Mouse (Mus musculus): ENCODE data around the gene Wdr20. TPM values are rescaled to one million over a fixed set of nuclear protein-coding genes. Genes with fewer than 3 reads are reported as not detected.
"Not testable (repeated sequence)": the region's sequence is repeated elsewhere in the genome, so short reads cannot be mapped to it uniquely, and the experiment has no call there.

The Wdr20 gene
- 22.2 and 24.5 TPM in 2 replicates for polyA plus RNA-seq (2015; fragmentation: Nextera tagmentation; extraction: Ambion mirVana)

DNA sequence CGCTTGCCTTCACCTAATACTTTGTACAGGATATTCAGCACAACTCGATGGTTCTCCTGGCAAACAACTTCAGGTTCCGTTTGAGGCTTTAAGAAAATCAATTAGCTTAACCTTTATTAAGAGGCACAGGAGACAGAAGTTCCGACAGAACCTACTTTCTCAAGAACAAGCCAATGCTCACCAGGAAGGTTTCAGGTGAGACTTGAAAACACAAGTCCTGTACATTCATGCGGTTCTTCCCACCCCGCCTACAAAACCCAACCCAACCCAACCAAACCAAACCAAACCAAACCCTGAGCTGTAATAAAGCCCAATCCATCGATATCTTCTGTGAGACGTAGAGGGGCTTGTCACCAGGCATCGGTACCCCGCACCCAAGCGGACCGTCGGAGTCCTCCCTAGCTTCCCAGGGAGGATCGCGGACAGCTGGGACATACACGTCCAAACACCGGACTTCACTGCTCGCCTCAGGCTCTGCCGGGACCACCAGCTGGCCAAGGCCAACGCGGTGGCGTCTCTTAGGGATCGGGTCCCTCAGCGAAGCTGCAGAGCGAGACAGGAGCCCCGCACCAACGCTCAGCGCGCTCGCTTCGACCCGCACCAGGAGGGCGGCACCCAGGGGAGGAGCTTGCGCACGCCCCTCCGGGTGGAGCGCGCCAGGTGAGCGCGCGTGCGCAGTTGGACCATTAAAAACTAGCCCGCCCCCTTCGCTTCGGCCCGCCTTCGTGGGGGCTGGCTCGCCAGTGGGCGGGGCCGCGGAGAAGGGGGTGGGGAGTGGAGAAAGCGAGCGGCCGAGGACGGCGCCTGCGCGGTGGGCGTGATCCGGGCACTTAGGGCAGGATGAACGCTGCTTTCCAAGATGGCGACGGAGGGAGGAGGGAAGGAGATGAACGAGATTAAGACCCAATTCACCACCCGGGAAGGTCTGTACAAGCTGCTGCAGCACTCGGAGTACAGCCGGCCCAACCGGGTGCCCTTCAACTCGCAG lies at the start of gene Wdr20:
Wdr20 (plus strand) TSS at position 775 of the 988 bp plus-strand sequence.
- Histone ChIP-seq H3K27me3 (no peaks in the 10 kb centered on the region), H3K36me3 (0 out of 2 replicates have a peak, but pooled peaks cover 3% of the 10 kb centered on the region)
- WGBS, result 1% methylated on average over 69 of the region's 69 CpGs

GRCm38 (mm10) chr12:110688921-110689320 lies 48.8 kb upstream of the Wdr20 start:
- H3K9ac ChIP-seq; H3K9me3 ChIP-seq (replicated peaks); H3K4me2 ChIP-seq (replicated peaks); ATAC-seq (ENCODE audit: insufficient number of reproducible peaks, low FRiP score, low TSS enrichment, low read depth); H3K27me3 ChIP-seq; H3K27ac ChIP-seq (replicated peaks); H3K4me3 ChIP-seq (replicated peaks); H3K4me1 ChIP-seq: not testable (repeated sequence)
- 93% methylated on average over 3 of the region's 3 CpGs for WGBS
- H3K36me3 ChIP-seq, result peaks cover 36% of the 10 kb centered on the region

More for the DNA sequence above, at the start of gene Wdr20:
- peak within 1 kb of the TSS; percentile 93 for H3K27ac ChIP-seq (replicated peaks)
- H3K4me3 ChIP-seq (replicated peaks), result peak within 1 kb of the TSS; percentile 94
- H3K4me2 ChIP-seq (replicated peaks), result peak within 1 kb of the TSS; percentile 79
- peak; percentile 97 for ATAC-seq (ENCODE audit: insufficient number of reproducible peaks, low FRiP score, low TSS enrichment, low read depth)
- no peaks in the 10 kb centered on the region for H3K9me3 ChIP-seq (replicated peaks)
- peak within 1 kb of the TSS; percentile 88 for H3K9ac ChIP-seq
- peaks cover 23% of the 10 kb centered on the region for H3K4me1 ChIP-seq

- no peaks in the 10 kb centered on the region for H3K9me3 ChIP-seq (replicated peaks)
- H3K36me3 ChIP-seq, result peaks cover 43% of the 10 kb centered on the region
- no peak overlapping the region for H3K4me3 ChIP-seq (replicated peaks)
- H3K4me2 ChIP-seq (replicated peaks), result no peak overlapping the region
- no peak for ATAC-seq (ENCODE audit: insufficient number of reproducible peaks, low FRiP score, low TSS enrichment, low read depth)
- H3K27me3 ChIP-seq, result no peaks in the 10 kb centered on the region
- no peak overlapping the region for H3K9ac ChIP-seq
- 91% methylated on average over 6 of the region's 6 CpGs for WGBS
- H3K27ac ChIP-seq (replicated peaks), result no peak overlapping the region
- peaks cover 16% of the 10 kb centered on the region for H3K4me1 ChIP-seq
Measured at GRCm38 (mm10) chr12:110689919-110690643, 47.7 kb upstream of the Wdr20 start.

- H3K9me3 ChIP-seq (replicated peaks); H3K27me3 ChIP-seq; H3K9ac ChIP-seq; H3K4me2 ChIP-seq (replicated peaks); ATAC-seq (ENCODE audit: insufficient number of reproducible peaks, low FRiP score, low TSS enrichment, low read depth); H3K4me3 ChIP-seq (replicated peaks); H3K27ac ChIP-seq (replicated peaks): not testable (repeated sequence)
- 61% methylated on average over 5 of the region's 5 CpGs for WGBS
- H3K4me1 ChIP-seq, result peaks cover 13% of the 10 kb centered on the region
- H3K36me3 ChIP-seq, result peaks cover 36% of the 10 kb centered on the region
Measured at GRCm38 (mm10) chr12:110693378-110693777, 44.4 kb upstream of the Wdr20 start.

DNA sequence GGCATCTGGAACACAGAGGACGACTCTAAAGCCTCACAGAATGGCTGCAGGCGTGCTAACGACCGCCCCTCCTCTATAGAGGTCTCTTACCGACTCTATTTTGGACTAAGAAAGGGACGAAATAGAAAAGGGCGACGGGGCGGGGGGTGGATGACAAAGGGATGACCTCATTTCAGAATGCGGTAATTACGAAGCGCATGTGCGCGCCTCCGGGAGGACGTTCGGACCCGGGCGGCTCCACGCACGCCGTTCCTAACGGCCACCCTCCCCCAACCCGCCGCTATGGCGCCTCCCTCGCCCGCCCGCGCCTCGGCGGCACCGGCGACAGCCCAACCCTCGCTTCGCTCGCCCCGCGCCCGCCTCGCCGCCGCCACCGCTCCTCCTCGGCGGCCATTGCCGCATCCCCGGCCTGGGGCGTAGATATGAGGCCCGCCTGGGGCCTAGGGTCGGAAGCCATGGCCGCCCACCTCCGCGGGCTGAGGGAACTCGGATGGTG lies 42.0 kb upstream of the Wdr20 start:
- Histone ChIP-seq H3K4me3 (replicated peaks) (peak overlapping the region; percentile 100), H3K9me3 (replicated peaks) (no peaks in the 10 kb centered on the region), H3K4me1 (peaks cover 10% of the 10 kb centered on the region), H3K9ac (peak overlapping the region; percentile 99), H3K4me2 (replicated peaks) (peak overlapping the region; percentile 68), H3K36me3 (peaks cover 18% of the 10 kb centered on the region), H3K27ac (replicated peaks) (peak overlapping the region; percentile 96), H3K27me3 (no peaks in the 10 kb centered on the region)
- ATAC-seq (ENCODE audit: insufficient number of reproducible peaks, low FRiP score, low TSS enrichment, low read depth), result peak; percentile 36
- WGBS, result under 1% methylated on average over 55 of the region's 55 CpGs

DNA sequence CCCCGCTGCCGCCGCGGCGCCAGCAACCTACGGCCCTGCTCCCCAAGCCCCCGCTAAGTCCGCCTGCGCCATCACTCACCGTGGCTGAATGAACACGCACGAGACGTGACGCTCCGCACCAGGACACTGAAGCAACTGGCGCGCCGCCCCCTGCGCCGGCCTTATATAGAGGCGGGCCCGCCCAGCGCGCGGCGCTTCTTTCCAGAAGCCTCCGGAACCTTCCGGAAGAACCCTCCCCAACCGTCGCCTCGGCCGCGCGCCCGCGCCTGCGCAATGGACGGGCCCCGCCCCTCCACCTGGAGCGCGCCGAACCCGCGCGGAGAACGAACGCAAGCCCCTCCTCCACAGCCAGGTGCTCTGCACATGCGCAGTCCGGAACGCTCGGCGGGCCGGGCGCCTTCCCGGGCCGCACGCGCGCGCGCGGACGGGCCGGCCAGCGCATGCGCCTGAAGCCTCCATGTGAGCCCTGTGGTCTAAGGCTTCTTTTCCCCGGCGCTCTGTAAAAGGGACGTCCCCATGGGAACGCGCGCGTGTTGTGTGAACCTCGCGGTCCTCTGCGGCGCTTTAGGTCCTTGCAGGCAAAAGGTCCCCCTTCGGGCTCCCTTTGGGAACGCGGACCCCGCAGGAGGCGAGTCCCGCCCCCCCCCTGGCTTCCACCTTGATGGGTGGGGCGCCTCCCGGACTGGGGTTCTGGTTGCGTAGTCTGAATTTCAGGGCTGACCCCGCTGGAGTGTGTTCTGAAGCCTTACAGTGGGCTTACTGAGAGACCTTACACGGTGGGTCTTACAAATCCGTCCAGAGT lies 41.4 kb upstream of the Wdr20 start:
- peak; percentile 95 for ATAC-seq (ENCODE audit: insufficient number of reproducible peaks, low FRiP score, low TSS enrichment, low read depth)
- no peaks in the 10 kb centered on the region for H3K27me3 ChIP-seq
- H3K9ac ChIP-seq, result peak overlapping the region; percentile 99
- H3K4me1 ChIP-seq, result peaks cover 10% of the 10 kb centered on the region
- peaks cover 16% of the 10 kb centered on the region for H3K36me3 ChIP-seq
- peak overlapping the region; percentile 100 for H3K4me3 ChIP-seq (replicated peaks)
- no peaks in the 10 kb centered on the region for H3K9me3 ChIP-seq (replicated peaks)
- peak overlapping the region; percentile 96 for H3K27ac ChIP-seq (replicated peaks)
- WGBS, result under 1% methylated on average over 89 of the region's 89 CpGs
- H3K4me2 ChIP-seq (replicated peaks), result peak overlapping the region; percentile 68

DNA sequence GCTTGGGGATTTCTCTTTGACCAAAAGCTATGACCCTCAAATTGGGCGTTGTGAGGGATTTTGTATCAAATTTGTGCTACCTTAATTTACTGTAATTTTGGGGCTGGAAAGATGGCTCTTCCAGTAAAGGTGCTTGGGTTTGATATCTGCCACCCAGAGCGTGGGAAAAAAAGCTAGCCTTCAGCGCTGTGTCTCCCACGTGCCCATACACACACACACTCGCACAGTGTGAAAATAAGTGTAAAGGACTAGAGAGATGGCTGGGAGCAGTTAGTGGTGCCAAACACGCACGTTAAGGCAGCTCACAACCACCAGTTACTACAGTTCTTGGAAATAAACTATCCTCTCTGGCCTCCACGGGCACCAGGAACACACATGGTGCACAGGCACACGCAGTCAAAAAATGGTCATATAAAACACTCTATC lies 40.8 kb upstream of the Wdr20 start:
- H3K9ac ChIP-seq, result peak overlapping the region; percentile 73; the same call in 1 of the 2 replicates
- WGBS, result 45% methylated on average over 9 of the region's 9 CpGs

GRCm38 (mm10) chr12:110697457-110697856 lies 40.3 kb upstream of the Wdr20 start:
- no peak overlapping the region for H3K4me2 ChIP-seq (replicated peaks)
- peaks cover 10% of the 10 kb centered on the region for H3K4me1 ChIP-seq
- peaks cover 11% of the 10 kb centered on the region for H3K36me3 ChIP-seq
- no peak for ATAC-seq (ENCODE audit: insufficient number of reproducible peaks, low FRiP score, low TSS enrichment, low read depth)
- no peaks in the 10 kb centered on the region for H3K27me3 ChIP-seq
- no peak overlapping the region for H3K9ac ChIP-seq
- 61% methylated on average over 5 of the region's 5 CpGs for WGBS
- H3K27ac ChIP-seq (replicated peaks), result no peak overlapping the region
- H3K9me3 ChIP-seq (replicated peaks), result no peaks in the 10 kb centered on the region
- no peak overlapping the region; the same call in 1 of the 2 replicates for H3K4me3 ChIP-seq (replicated peaks)

More for the DNA sequence above, 40.8 kb upstream of the Wdr20 start:
- peak overlapping the region; percentile 68 for H3K4me2 ChIP-seq (replicated peaks)
- peaks cover 10% of the 10 kb centered on the region for H3K4me1 ChIP-seq
- H3K4me3 ChIP-seq (replicated peaks), result peak overlapping the region; percentile 100
- peaks cover 11% of the 10 kb centered on the region for H3K36me3 ChIP-seq
- H3K27ac ChIP-seq (replicated peaks), result peak overlapping the region; percentile 79
- H3K27me3 ChIP-seq, result no peaks in the 10 kb centered on the region
- ATAC-seq (ENCODE audit: insufficient number of reproducible peaks, low FRiP score, low TSS enrichment, low read depth), result no peak
- H3K9me3 ChIP-seq (replicated peaks), result no peaks in the 10 kb centered on the region

- H3K9ac ChIP-seq, result no peak overlapping the region
- no peak for ATAC-seq (ENCODE audit: insufficient number of reproducible peaks, low FRiP score, low TSS enrichment, low read depth)
- peaks cover 7% of the 10 kb centered on the region; the same call in 1 of the 2 replicates for H3K36me3 ChIP-seq
- H3K27ac ChIP-seq (replicated peaks), result no peak overlapping the region
- H3K4me2 ChIP-seq (replicated peaks), result no peak overlapping the region
- no peaks in the 10 kb centered on the region for H3K27me3 ChIP-seq
- H3K9me3 ChIP-seq (replicated peaks), result no peaks in the 10 kb centered on the region
- no peak overlapping the region for H3K4me3 ChIP-seq (replicated peaks)
- WGBS, result 68% methylated on average over 1 of the region's 1 CpGs
- peaks cover 15% of the 10 kb centered on the region for H3K4me1 ChIP-seq
Measured at GRCm38 (mm10) chr12:110698080-110698479, 39.7 kb upstream of the Wdr20 start.

- Histone ChIP-seq H3K27me3 (no peaks in the 10 kb centered on the region), H3K36me3 (peaks cover 7% of the 10 kb centered on the region; the same call in 1 of the 2 replicates), H3K4me2 (replicated peaks) (0 out of 2 replicates have a peak overlapping the region, but pooled peaks have one; percentile 6), H3K9ac (no peak overlapping the region), H3K4me3 (replicated peaks) (no peak overlapping the region), H3K27ac (replicated peaks) (no peak overlapping the region), H3K4me1 (peaks cover 21% of the 10 kb centered on the region), H3K9me3 (replicated peaks) (no peaks in the 10 kb centered on the region)
- WGBS, result 46% methylated on average over 15 of the region's 15 CpGs
- ATAC-seq (ENCODE audit: insufficient number of reproducible peaks, low FRiP score, low TSS enrichment, low read depth), result no peak
Measured at GRCm38 (mm10) chr12:110698523-110699170, 39.1 kb upstream of the Wdr20 start.

Data from embryonic facial prominence, embryonic 15.5 days (tissue).